Mouse (Mus musculus): ENCODE measurements around the gene 6030468B19Rik.
"Not testable (repeated sequence)": the region's sequence is repeated elsewhere in the genome, so short reads cannot be mapped to it uniquely, and the experiment has no call there.

DNA sequence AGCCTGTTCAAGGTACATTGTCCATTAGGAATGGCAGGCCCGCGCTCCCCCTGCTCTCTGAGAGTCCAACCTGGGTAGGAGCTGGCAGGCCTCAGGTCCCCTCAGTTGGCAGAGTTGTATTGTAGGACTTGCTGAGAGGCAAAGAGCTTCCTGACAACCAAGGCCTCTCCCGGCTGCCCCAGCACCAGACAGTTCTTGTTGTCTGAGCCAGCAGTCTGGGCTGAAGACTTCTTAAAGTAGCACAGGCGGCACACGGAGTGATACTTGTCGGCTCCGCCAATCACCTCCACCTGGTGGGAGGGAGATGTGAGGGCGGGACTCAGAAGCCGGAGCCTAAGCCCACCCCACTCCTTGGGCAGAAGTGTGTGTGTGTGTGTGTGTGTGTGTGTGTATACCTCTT, 18.4 kb downstream of the 6030468B19Rik start:
- TF ChIP-seq USF1 (IDR thresholded peaks at IDR 0.05; ENCODE audit: low read depth); POLR2A (IDR thresholded peaks at IDR 0.05; ENCODE audit: insufficient read length, low read depth); MAX (IDR thresholded peaks at IDR 0.05; ENCODE audit: low read depth); TCF12 (IDR thresholded peaks at IDR 0.05; ENCODE audit: insufficient read depth, poor library complexity, severe bottlenecking): not testable (repeated sequence)
